Mouse (Mus musculus): ENCODE data around the gene Ankrd34b.

DNA sequence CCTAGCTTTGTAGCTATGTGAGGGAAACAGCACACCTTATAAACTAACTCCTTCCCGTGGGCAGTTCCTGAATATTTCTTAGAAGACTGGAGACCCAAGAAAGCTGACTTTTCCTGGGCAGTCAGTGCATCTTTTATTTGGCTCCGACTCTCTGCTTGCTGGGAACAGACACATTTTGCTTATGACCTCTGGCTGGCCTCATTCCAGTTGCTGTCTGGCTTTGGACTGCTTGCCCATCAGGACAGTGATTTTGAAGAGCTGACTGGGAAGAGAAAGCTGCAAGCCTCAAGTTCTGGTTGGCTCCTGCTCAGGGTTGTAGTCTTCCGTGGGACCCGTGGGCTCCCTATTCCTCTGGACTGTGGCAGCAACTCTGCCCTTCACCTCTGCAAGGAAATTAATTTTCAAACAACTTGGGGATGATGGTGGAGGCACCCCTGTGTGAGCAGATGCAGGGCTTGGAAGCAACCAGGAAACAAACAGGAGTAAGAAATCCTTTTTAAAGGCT, 1.7 kb downstream of the Ankrd34b start:
- TF ChIP-seq POLR2A (IDR thresholded peaks at IDR 0.05; ENCODE audit: insufficient read depth, low read depth, low read length) (no peak), CTCF (IDR thresholded peaks at IDR 0.05; ENCODE audit: insufficient read depth, low read depth, low read length) (no peak)

Data from olfactory bulb, adult 2 months (tissue).